Mouse (Mus musculus) MN1 (cell line): ENCODE data around the gene Eml3.
"Not testable (repeated sequence)": the region's sequence is repeated elsewhere in the genome, so short reads cannot be mapped to it uniquely, and the experiment has no call there.

Source experiments
- DNase-seq: peaks from one replicate; pipeline ENCODE4 v3.0.0-alpha.2; 2016; ENCODE audit warnings: low spot score

Eml3 gene

GRCm38 (mm10) chr19:8952241-8952640 lies 22.9 kb downstream of the Eml3 start:
- no peak for DNase-seq

GRCm38 (mm10) chr19:8953135-8954039 lies 24.0 kb downstream of the Eml3 start, which contains the start of gene Tut1:
Tut1 (plus strand) TSS chr19:8953847.
- DNase-seq: peak; percentile 96

- no peak for DNase-seq
These were observed 24.8 kb downstream of the Eml3 start for GRCm38 (mm10) chr19:8954171-8954570.

- DNase-seq: no peak
These were observed 32.9 kb downstream of the Eml3 start for GRCm38 (mm10) chr19:8962256-8962655.

- no peak for DNase-seq
These were observed 35.7 kb downstream of the Eml3 start for GRCm38 (mm10) chr19:8965075-8965474.

- no peak for DNase-seq
These were observed 36.4 kb downstream of the Eml3 start for GRCm38 (mm10) chr19:8965771-8966170.

GRCm38 (mm10) chr19:8966198-8966589 lies 36.8 kb downstream of the Eml3 start:
- no peak for DNase-seq

GRCm38 (mm10) chr19:8966590-8967372 lies 37.4 kb downstream of the Eml3 start, which contains the start of gene Eef1g:
Eef1g (plus strand) TSS chr19:8967041.
- DNase-seq: peak; percentile 96

- DNase-seq: no peak
These were observed 38.0 kb downstream of the Eml3 start for GRCm38 (mm10) chr19:8967373-8967743.

- no peak for DNase-seq
These were observed 38.5 kb downstream of the Eml3 start for GRCm38 (mm10) chr19:8967893-8968292.

GRCm38 (mm10) chr19:8972491-8972890 lies 43.1 kb downstream of the Eml3 start:
- DNase-seq: not testable (repeated sequence)

- DNase-seq: no peak
These were observed 45.3 kb downstream of the Eml3 start for GRCm38 (mm10) chr19:8974638-8975037.

GRCm38 (mm10) chr19:8975491-8975890 lies 46.1 kb downstream of the Eml3 start:
- DNase-seq: no peak

GRCm38 (mm10) chr19:8976535-8976934 lies 47.2 kb downstream of the Eml3 start:
- DNase-seq: peak; percentile 78

GRCm38 (mm10) chr19:8980771-8981170 lies 51.4 kb downstream of the Eml3 start:
- no peak for DNase-seq

- peak; percentile 59 for DNase-seq
These were observed 52.3 kb downstream of the Eml3 start for GRCm38 (mm10) chr19:8981450-8982168.

GRCm38 (mm10) chr19:8982303-8983149 lies 53.2 kb downstream of the Eml3 start:
- peak; percentile 29 for DNase-seq

GRCm38 (mm10) chr19:8983150-8983650 lies 53.8 kb downstream of the Eml3 start:
- no peak for DNase-seq

GRCm38 (mm10) chr19:8984255-8984868 lies 55.0 kb downstream of the Eml3 start:
- DNase-seq: peak; percentile 79

- peak; percentile 32 for DNase-seq
These were observed 56.5 kb downstream of the Eml3 start for GRCm38 (mm10) chr19:8985891-8986290.

GRCm38 (mm10) chr19:8987816-8988215 lies 58.5 kb downstream of the Eml3 start:
- peak; percentile 24 for DNase-seq
